Mouse (Mus musculus) MEL (cell line): ENCODE measurements at regions not wholly inside any gene's neighbourhood (a gene's known extent, or its start where the extent isn't known, plus 50 kb on each side); places are given as distances from the start of the nearest gene placed in this dataset.
"Not testable (repeated sequence)": the region's sequence is repeated elsewhere in the genome, so short reads cannot be mapped to it uniquely, and the experiment has no call there.

Experiments used
- CTCF ChIP-seq, 3 experiments: IDR thresholded peaks in 2 of 3; conservative IDR thresholded peaks in 1 of 3; 2 replicates each; pipeline ENCODE4 v1.5.1; 2011 to 2012; ENCODE audit warnings: low read length in 3 of 3, low read depth in 2 of 3, mild to moderate bottlenecking in 2 of 3, improper control_type of control experiment in 1 of 3, inconsistent platforms in 1 of 3, mixed read lengths in 1 of 3, moderate library complexity in 1 of 3; ENCODE audit not compliant: control insufficient read depth in 1 of 3, insufficient read depth in 1 of 3, poor library complexity in 1 of 3, severe bottlenecking in 1 of 3
- EP300 ChIP-seq, 2 experiments: IDR thresholded peaks; 2 replicates each; pipeline ENCODE4 v1.6.1; 2011; ENCODE audit warnings: improper control_type of control experiment in 2 of 2, low read length in 2 of 2, low read depth in 1 of 2, mild to moderate bottlenecking in 1 of 2
- ETS1 ChIP-seq: IDR thresholded peaks from 2 replicates; pipeline ENCODE4 v1.6.1; 2012; ENCODE audit warnings: low read depth, mild to moderate bottlenecking, inconsistent platforms, low read length, improper control_type of control experiment, moderate library complexity
- MAFK ChIP-seq: IDR thresholded peaks from 2 replicates; pipeline ENCODE4 v1.6.1; 2011; ENCODE audit warnings: low read depth, mild to moderate bottlenecking, low read length, improper control_type of control experiment, borderline replicate concordance
- MXI1 ChIP-seq: IDR thresholded peaks from 2 replicates; pipeline ENCODE4 v1.6.1; 2011; ENCODE audit warnings: mild to moderate bottlenecking, low read depth, low read length, improper control_type of control experiment
- TAL1 ChIP-seq: IDR thresholded peaks from 2 replicates; pipeline ENCODE4 v1.6.1; 2012; ENCODE audit warnings: mild to moderate bottlenecking, inconsistent platforms, low read length, moderate library complexity, mixed read lengths

GRCm38 (mm10) chr13:79867501-79867900, 1015.7 kb upstream of the Arrdc3 start:
- not testable (repeated sequence) for TF ChIP-seq EP300 (IDR thresholded peaks at IDR 0.05; ENCODE audit: low read depth in 1 of 2, low read length in 2 of 2); CTCF (IDR thresholded peaks at IDR 0.05 in 2 of 3, conservative IDR thresholded peaks at IDR 0.05 in 1 of 3; ENCODE audit: control insufficient read depth in 1 of 3, insufficient read depth in 1 of 3, low read depth in 2 of 3, low read length in 3 of 3, poor library complexity in 1 of 3, severe bottlenecking in 1 of 3); TAL1; MAFK; MXI1; ETS1
